7 mouse cellular contexts compared by ENCODE assay signal in genomic region chr9:50856341-50857081, GRCm38 (mm10). TPM values are rescaled to one million over a fixed set of nuclear protein-coding genes. Genes with fewer than 3 reads are reported as not detected.
A peak's percentile ranks its signal among the peaks of the same experiment; 100 is the strongest.
DNase-seq lines count a peak whose midpoint lies in the region; ATAC-seq and TF ChIP-seq lines count a peak whose summit lies in the region.

No protein-coding gene starts in this region.

- peak overlapping the region; percentile 67 for H3K4me2 ChIP-seq in embryonic facial prominence, embryonic 11.5 days (ENCODE audit: low read depth, low read length)
- peak overlapping the region; percentile 68 for H3K4me2 ChIP-seq in limb, embryonic 11.5 days (ENCODE audit: low read depth, severe bottlenecking)
- H3K4me2 ChIP-seq in midbrain, embryonic 13.5 days (replicated peaks), result peak overlapping the region; percentile 75

- H3K36me3 ChIP-seq in embryonic facial prominence, embryonic 11.5 days (replicated peaks; ENCODE audit: control insufficient read depth, insufficient read depth, low read depth, low read length), result peaks cover 4% of the 10 kb centered on the region; the same call in 1 of the 2 replicates
- H3K36me3 ChIP-seq in limb, embryonic 11.5 days (ENCODE audit: control insufficient read depth, insufficient read depth, low read length), result peaks cover 7% of the 10 kb centered on the region
- peaks cover 29% of the 10 kb centered on the region for H3K36me3 ChIP-seq in midbrain, embryonic 13.5 days
- H3K36me3 ChIP-seq in small intestine, adult 2 months (ENCODE audit: control insufficient read depth, insufficient read depth, low read length), result peaks cover 7% of the 10 kb centered on the region; the same call in 1 of the 2 replicates

- H3K27ac ChIP-seq in embryonic facial prominence, embryonic 11.5 days (replicated peaks; ENCODE audit: low read depth, low read length), result peak overlapping the region; percentile 60
- peak overlapping the region; percentile 68 for H3K27ac ChIP-seq in limb, embryonic 11.5 days (replicated peaks; ENCODE audit: low read depth, low read length)
- peak overlapping the region; percentile 65 for H3K27ac ChIP-seq in midbrain, embryonic 13.5 days
- H3K27ac ChIP-seq in small intestine, adult 2 months (ENCODE audit: insufficient read depth, low read depth, low read length), result peak overlapping the region; percentile 34; the same call in 1 of the 2 replicates

- no peak for TF ChIP-seq CTCF in small intestine, adult 2 months (IDR thresholded peaks at IDR 0.05; ENCODE audit: extremely low read depth, insufficient read length, insufficient replicate concordance, low read depth, low read length)

- no peak for TF ChIP-seq POLR2A in small intestine, adult 2 months (IDR thresholded peaks at IDR 0.05; ENCODE audit: low read depth, low read length)

- ATAC-seq in embryonic facial prominence, embryonic 11.5 days (replicated peaks; ENCODE audit: insufficient number of reproducible peaks, low FRiP score, low TSS enrichment, low read depth), result peak; percentile 81
- ATAC-seq in limb, embryonic 11.5 days (ENCODE audit: insufficient number of reproducible peaks, low FRiP score, low TSS enrichment, low read depth), result peak; percentile 91
- peak; percentile 90 for ATAC-seq in midbrain, embryonic 13.5 days

- peak; percentile 94 for DNase-seq in adrenal gland, postnatal 25 days
- peak; percentile 93 for DNase-seq in embryonic facial prominence, embryonic 11.5 days (ENCODE audit: low spot score)
- peak; percentile 99 for DNase-seq in heart, adult 11 months
- DNase-seq in kidney, adult 18-20 months, result peak; percentile 99
- DNase-seq in limb, embryonic 11.5 days (ENCODE audit: low spot score), result peak; percentile 98

- WGBS in embryonic facial prominence, embryonic 11.5 days, result under 1% methylated on average over 45 of the region's 45 CpGs
- under 1% methylated on average over 45 of the region's 45 CpGs for WGBS in limb, embryonic 11.5 days
- under 1% methylated on average over 45 of the region's 45 CpGs for WGBS in midbrain, embryonic 13.5 days
- WGBS in small intestine, adult 2 months, result 6% methylated on average over 45 of the region's 45 CpGs

- H3K27me3 ChIP-seq in embryonic facial prominence, embryonic 11.5 days (ENCODE audit: control insufficient read depth, insufficient read depth, low read length), result no peaks in the 10 kb centered on the region
- H3K27me3 ChIP-seq in limb, embryonic 11.5 days (ENCODE audit: control insufficient read depth, insufficient read depth, low read length), result no peaks in the 10 kb centered on the region
- H3K27me3 ChIP-seq in midbrain, embryonic 13.5 days, result no peaks in the 10 kb centered on the region
- no peaks in the 10 kb centered on the region for H3K27me3 ChIP-seq in small intestine, adult 2 months (ENCODE audit: control insufficient read depth, insufficient read depth, low read length)

- H3K9me3 ChIP-seq in embryonic facial prominence, embryonic 11.5 days (replicated peaks; ENCODE audit: control insufficient read depth, low read length), result no peaks in the 10 kb centered on the region
- H3K9me3 ChIP-seq in limb, embryonic 11.5 days (ENCODE audit: control insufficient read depth, low read length), result no peaks in the 10 kb centered on the region
- no peaks in the 10 kb centered on the region for H3K9me3 ChIP-seq in midbrain, embryonic 13.5 days

- peak overlapping the region; percentile 94 for H3K4me3 ChIP-seq in embryonic facial prominence, embryonic 11.5 days (ENCODE audit: low read depth, low read length)
- H3K4me3 ChIP-seq in limb, embryonic 11.5 days (ENCODE audit: low read depth, low read length), result peak overlapping the region; percentile 97
- peak overlapping the region; percentile 80 for H3K4me3 ChIP-seq in midbrain, embryonic 13.5 days (replicated peaks)
- H3K4me3 ChIP-seq in small intestine, adult 2 months (ENCODE audit: low read depth, low read length), result peak overlapping the region; percentile 98

- peak overlapping the region; percentile 85 for H3K9ac ChIP-seq in embryonic facial prominence, embryonic 11.5 days (replicated peaks; ENCODE audit: low read length)
- H3K9ac ChIP-seq in limb, embryonic 11.5 days (ENCODE audit: low read length), result peak overlapping the region; percentile 86
- peak overlapping the region; percentile 80 for H3K9ac ChIP-seq in midbrain, embryonic 13.5 days (replicated peaks)

- H3K4me1 ChIP-seq in embryonic facial prominence, embryonic 11.5 days (ENCODE audit: control insufficient read depth, insufficient read depth, low read length), result no peaks in the 10 kb centered on the region; the same call in 1 of the 2 replicates
- peaks cover 13% of the 10 kb centered on the region; the same call in 1 of the 2 replicates for H3K4me1 ChIP-seq in limb, embryonic 11.5 days (ENCODE audit: control insufficient read depth, insufficient read depth, low read length)
- H3K4me1 ChIP-seq in midbrain, embryonic 13.5 days (replicated peaks), result peaks cover 21% of the 10 kb centered on the region
- no peaks in the 10 kb centered on the region; the same call in 1 of the 2 replicates for H3K4me1 ChIP-seq in small intestine, adult 2 months (ENCODE audit: control insufficient read depth, insufficient read depth, insufficient read length, low read length)

RNA-seq across cellular contexts. Expression of gene Ppp2r1b, which starts 11.4 kb away (rescaled TPM):
- 28.4 and 29.6 TPM in 2 replicates for total RNA-seq in adrenal gland, postnatal 25 days (2021)
- polyA plus RNA-seq in embryonic facial prominence, embryonic 11.5 days (2014; fragmentation: Nextera tagmentation; extraction: Ambion mirVana), result 126 and 136 TPM in 2 replicates
- 126 and 133 TPM in 2 replicates for polyA plus RNA-seq in limb, embryonic 11.5 days (2014; fragmentation: Nextera tagmentation; extraction: Ambion mirVana)
- 56.1 and 58.0 TPM in 2 replicates for polyA plus RNA-seq in midbrain, embryonic 13.5 days (2015; fragmentation: Nextera tagmentation; extraction: Ambion mirVana)
- 1.6 and 1.9 TPM in 2 replicates for polyA plus RNA-seq in small intestine, adult 2 months (2012; rRNA removed)

Comparison
In these comparisons a context has a peak if more than half of its experiments do, and no peak if none do; other contexts are left out.
1. Peak in every context shown above with its lines: DNase-seq, ATAC-seq, H3K4me3 ChIP-seq and H3K27ac ChIP-seq.
2. RNA of gene Ppp2r1b, which starts 11.4 kb away (polyA plus RNA-seq): 126 to 136 TPM in embryonic facial prominence, embryonic 11.5 days, 126 to 133 TPM in limb, embryonic 11.5 days and 56.1 to 58.0 TPM in midbrain, embryonic 13.5 days; 1.6 to 1.9 TPM in small intestine, adult 2 months; every median in the first group is over 10 times any median in the second.